Mouse (Mus musculus) midbrain, embryonic 15.5 days (tissue): ENCODE data around the gene Sbf2. TPM values are rescaled to one million over a fixed set of nuclear protein-coding genes. Genes with fewer than 3 reads are reported as not detected.

Source experiments
- ATAC-seq: fragments of 200-750 bp; cut with Nextera tagmentation; replicated peaks from 2 replicates; pipeline ENCODE4 v1.8.0; 2017; ENCODE audit warnings: moderate TSS enrichment
- H3K27ac ChIP-seq: fragments of 300-500 bp; sonication (generic); 2 replicates; pipeline ENCODE4 v1.5.1; 2015; ENCODE audit warnings: mild to moderate bottlenecking, inconsistent platforms
- H3K27me3 ChIP-seq: fragments of 300-500 bp; sonication (generic); replicated peaks from 2 replicates; pipeline ENCODE4 v1.6.1; 2015; ENCODE audit warnings: inconsistent platforms
- H3K36me3 ChIP-seq: fragments of 300-500 bp; sonication (generic); replicated peaks from 2 replicates; pipeline ENCODE4 v1.6.1; 2015; ENCODE audit warnings: inconsistent platforms
- H3K4me1 ChIP-seq: fragments of 300-500 bp; sonication (generic); 2 replicates; pipeline ENCODE4 v1.6.1; 2015; ENCODE audit warnings: inconsistent platforms
- H3K4me2 ChIP-seq: fragments of 300-500 bp; sonication (generic); 2 replicates; pipeline ENCODE4 v1.6.1; 2015; ENCODE audit warnings: inconsistent platforms, mild to moderate bottlenecking, moderate library complexity
- H3K4me3 ChIP-seq: fragments of 300-500 bp; sonication (generic); 2 replicates; pipeline ENCODE4 v1.5.1; 2015; ENCODE audit warnings: mild to moderate bottlenecking, inconsistent platforms
- H3K9ac ChIP-seq: fragments of 300-500 bp; sonication (generic); 2 replicates; pipeline ENCODE4 v1.6.1; 2015; ENCODE audit warnings: mild to moderate bottlenecking, inconsistent platforms
- H3K9me3 ChIP-seq: fragments of 300-500 bp; sonication (generic); 2 replicates; pipeline ENCODE4 v1.6.1; 2016; ENCODE audit warnings: inconsistent platforms
- WGBS: fragments of 180-500 bp; shearing (Covaris S2); methylation state at CpG from one replicate; pipeline ENCODE4 v1.1.7; 2015; ENCODE audit warnings: mixed read lengths; 5-methylcytosine and 5-hydroxymethylcytosine counted together
- polyA plus RNA-seq: library from polyadenylated mRNA; unstranded; fragments of >200 nt; fragmentation: Nextera tagmentation; extraction: Ambion mirVana; gene quantifications from 2 replicates; pipeline ENCODE4 v1.2.1, GENCODE M21; 2015

The Sbf2 gene
- polyA plus RNA-seq, 1 experiment from 2014 or later: 69.6 TPM

DNA sequence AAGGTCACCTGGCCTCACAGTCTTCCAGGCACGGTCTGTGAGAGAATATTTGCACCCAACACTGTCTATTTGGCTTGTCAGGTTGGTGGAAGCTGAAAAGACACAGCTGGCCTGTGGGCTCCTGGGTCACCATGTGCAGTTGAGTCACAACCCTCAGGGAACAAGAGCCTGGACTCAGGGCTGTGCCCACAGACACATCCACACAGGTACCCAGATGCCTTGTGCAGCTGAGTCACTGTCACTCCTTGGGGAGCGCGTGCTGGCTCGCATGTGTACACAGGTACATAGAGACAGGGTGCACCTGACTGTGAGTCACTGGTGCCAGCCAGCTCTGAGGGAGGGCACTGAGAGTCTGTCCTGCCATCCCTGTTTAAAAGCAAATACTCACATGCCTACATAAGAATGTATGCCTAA lies 326.5 kb downstream of the Sbf2 start:
- Histone ChIP-seq H3K4me1 (no peaks in the 10 kb centered on the region), H3K36me3 (no peaks in the 10 kb centered on the region), H3K27ac (no peak overlapping the region), H3K4me3 (no peak overlapping the region), H3K27me3 (no peaks in the 10 kb centered on the region), H3K9ac (no peak overlapping the region), H3K9me3 (no peaks in the 10 kb centered on the region), H3K4me2 (no peak overlapping the region)
- WGBS: 82% methylated on average over 4 of the region's 4 CpGs
- no peak for ATAC-seq

DNA sequence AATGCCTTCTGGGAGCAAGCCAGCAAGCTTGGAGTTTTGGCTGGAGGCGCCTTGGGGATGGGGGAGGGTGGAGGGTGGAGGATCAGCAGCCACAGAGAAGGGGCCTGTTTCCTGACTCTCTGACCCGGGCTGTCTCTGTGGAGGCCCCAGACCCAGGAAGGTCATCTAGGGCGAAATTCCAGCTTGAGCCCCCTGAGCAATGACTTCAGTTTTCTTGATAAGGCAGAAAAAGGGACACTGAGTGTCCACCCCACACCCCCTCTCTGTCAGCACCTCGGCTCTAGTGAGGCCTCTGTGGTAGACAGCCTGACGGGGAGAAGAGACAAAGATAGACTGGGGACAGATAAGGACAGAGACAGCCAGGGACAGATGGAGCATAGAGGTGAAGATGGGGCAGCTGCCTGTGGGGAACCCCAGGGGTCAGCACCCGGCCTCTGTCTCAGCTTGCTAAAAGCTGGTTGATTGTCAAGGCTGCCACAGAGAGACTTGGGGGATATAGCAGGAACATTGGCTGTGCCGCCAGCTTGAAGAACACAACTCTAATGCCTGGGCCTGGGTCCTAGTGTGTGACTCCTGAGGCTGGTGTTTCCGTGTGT lies 327.1 kb downstream of the Sbf2 start:
- no peak overlapping the region for H3K4me2 ChIP-seq
- 70% methylated on average over 8 of the region's 8 CpGs for WGBS
- no peaks in the 10 kb centered on the region for H3K4me1 ChIP-seq
- no peaks in the 10 kb centered on the region for H3K36me3 ChIP-seq
- H3K9ac ChIP-seq: no peak overlapping the region
- H3K27ac ChIP-seq: no peak overlapping the region
- H3K4me3 ChIP-seq: no peak overlapping the region
- no peaks in the 10 kb centered on the region for H3K27me3 ChIP-seq
- ATAC-seq: no peak
- no peaks in the 10 kb centered on the region for H3K9me3 ChIP-seq

DNA sequence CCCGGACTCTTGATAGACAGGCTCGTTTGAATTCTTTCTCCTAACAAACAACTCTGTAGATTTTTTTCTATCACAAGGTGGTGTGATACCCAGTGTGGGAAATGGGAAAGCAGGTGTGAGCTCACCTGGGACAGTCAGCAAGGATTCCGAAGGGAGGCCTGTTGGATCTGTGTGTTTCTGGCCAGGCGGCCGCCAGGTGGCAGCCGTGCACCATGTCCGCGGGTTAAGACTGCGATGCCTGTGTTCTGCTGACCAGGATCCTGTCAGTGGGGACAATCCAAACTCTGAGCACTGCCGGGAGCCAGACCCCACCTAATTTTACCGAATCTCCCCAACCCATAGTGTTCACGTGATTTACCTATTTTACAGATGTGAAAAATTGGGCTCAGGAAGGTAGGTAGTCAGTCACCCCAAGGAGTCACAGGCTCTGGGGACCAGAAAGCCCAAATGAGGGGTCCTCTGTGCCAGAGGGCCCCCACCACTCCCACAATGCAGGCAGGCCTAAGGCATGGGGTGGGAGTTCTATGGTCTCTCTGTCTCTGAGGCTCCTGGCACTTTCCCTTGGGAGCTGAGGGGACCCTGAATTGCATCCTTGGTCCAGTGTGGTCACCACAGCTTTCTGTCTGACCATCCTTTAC lies 327.8 kb downstream of the Sbf2 start:
- no peaks in the 10 kb centered on the region for H3K36me3 ChIP-seq
- no peaks in the 10 kb centered on the region for H3K27me3 ChIP-seq
- H3K4me1 ChIP-seq: no peaks in the 10 kb centered on the region
- WGBS: 8% methylated on average over 12 of the region's 12 CpGs
- H3K27ac ChIP-seq: no peak overlapping the region
- H3K4me2 ChIP-seq: no peak overlapping the region
- H3K4me3 ChIP-seq: no peak overlapping the region
- H3K9ac ChIP-seq: no peak overlapping the region
- no peaks in the 10 kb centered on the region for H3K9me3 ChIP-seq
- ATAC-seq: peak; percentile 88

DNA sequence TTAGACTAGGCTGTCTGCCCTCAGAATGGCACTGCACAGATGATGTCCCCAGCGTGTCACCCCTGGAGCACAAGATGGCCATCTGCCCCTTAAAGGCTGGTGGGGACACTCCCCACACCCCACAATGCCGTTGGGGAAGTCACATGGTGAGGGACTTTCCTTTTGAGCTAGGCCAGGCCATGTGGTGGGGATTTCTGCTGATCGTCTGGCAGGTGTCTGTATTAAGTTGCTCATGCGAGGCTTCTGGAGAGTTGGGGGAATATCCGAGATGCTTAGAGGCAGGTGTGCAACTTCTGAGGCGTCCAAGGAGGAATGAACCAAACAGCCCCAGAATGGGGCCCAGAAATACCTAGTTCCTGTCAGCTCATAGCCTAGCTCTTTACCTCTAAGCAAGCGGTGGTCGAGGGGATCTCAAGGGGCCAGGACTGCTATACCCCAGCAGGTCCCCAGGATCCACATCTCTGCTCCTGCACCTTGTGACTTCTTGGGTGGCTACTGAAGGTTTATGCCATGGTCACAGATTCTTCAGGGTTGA lies 328.5 kb downstream of the Sbf2 start:
- H3K27ac ChIP-seq: no peak overlapping the region
- WGBS: 83% methylated on average over 8 of the region's 8 CpGs
- no peak for ATAC-seq

DNA sequence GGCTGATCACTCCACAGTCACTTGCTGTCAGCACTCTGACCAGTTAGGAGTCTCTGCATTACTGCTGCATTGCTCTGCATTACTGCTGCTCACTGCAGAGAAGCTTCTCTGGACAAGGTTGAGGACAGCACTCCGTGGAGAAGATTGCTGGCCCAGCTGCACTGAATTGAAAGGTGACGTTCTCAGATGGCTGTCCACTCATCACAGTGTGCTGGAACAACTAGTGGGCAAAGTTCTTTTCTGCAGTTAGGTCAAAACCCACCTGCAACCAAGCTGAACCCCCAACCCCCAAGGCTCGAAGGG lies 328.9 kb downstream of the Sbf2 start:
- Histone ChIP-seq H3K4me2 (no peak overlapping the region), H3K27me3 (no peaks in the 10 kb centered on the region), H3K4me3 (no peak overlapping the region), H3K27ac (no peak overlapping the region), H3K9me3 (no peaks in the 10 kb centered on the region), H3K4me1 (no peaks in the 10 kb centered on the region), H3K9ac (no peak overlapping the region), H3K36me3 (no peaks in the 10 kb centered on the region)
- WGBS: 71% methylated on average over 3 of the region's 3 CpGs
- ATAC-seq: no peak

More for the DNA sequence above, 328.5 kb downstream of the Sbf2 start:
- Histone ChIP-seq H3K4me2 (no peak overlapping the region), H3K36me3 (no peaks in the 10 kb centered on the region), H3K9me3 (no peaks in the 10 kb centered on the region), H3K9ac (no peak overlapping the region), H3K27me3 (no peaks in the 10 kb centered on the region), H3K4me3 (no peak overlapping the region), H3K4me1 (no peaks in the 10 kb centered on the region)

DNA sequence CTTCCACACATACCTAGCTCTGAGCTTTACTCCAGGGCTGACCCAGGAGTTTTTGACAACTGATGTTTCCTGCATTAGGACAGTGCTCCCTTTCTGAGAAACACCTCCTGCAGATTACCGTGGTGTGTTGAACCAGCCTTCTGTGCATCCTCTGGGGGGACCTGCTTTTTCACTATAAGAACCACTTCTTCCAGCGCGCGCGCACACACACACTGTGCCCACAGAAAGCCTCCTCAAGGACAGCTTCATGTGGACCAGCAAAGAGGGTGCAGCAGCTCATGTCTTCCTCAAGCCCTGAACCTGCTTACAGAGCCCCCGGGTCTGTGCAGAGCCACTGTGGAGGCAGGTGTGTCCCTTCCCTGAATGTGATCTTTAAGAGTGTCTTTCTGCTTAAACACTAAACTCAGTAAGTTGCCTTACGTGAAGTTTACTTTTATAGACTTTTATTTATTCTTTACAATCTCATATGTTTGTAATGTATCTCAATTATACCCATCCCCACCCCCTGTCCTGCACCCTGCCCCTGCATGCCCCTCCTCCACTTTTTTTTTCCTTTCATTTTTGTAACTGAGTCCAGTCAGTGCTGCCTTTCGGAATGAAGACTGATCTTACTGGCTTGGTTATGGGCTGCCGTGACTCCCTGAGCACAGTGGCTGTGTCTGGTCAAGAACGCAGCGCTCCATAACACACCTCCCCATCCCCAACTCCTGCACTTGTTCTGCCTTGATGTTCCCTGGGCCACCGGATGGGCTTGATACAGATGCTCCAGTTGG lies 329.5 kb downstream of the Sbf2 start:
- Histone ChIP-seq H3K4me2 (no peak overlapping the region), H3K27ac (no peak overlapping the region), H3K4me3 (no peak overlapping the region), H3K4me1 (no peaks in the 10 kb centered on the region), H3K9me3 (no peaks in the 10 kb centered on the region), H3K36me3 (no peaks in the 10 kb centered on the region), H3K27me3 (no peaks in the 10 kb centered on the region), H3K9ac (no peak overlapping the region)
- ATAC-seq: no peak
- 92% methylated on average over 12 of the region's 12 CpGs for WGBS

DNA sequence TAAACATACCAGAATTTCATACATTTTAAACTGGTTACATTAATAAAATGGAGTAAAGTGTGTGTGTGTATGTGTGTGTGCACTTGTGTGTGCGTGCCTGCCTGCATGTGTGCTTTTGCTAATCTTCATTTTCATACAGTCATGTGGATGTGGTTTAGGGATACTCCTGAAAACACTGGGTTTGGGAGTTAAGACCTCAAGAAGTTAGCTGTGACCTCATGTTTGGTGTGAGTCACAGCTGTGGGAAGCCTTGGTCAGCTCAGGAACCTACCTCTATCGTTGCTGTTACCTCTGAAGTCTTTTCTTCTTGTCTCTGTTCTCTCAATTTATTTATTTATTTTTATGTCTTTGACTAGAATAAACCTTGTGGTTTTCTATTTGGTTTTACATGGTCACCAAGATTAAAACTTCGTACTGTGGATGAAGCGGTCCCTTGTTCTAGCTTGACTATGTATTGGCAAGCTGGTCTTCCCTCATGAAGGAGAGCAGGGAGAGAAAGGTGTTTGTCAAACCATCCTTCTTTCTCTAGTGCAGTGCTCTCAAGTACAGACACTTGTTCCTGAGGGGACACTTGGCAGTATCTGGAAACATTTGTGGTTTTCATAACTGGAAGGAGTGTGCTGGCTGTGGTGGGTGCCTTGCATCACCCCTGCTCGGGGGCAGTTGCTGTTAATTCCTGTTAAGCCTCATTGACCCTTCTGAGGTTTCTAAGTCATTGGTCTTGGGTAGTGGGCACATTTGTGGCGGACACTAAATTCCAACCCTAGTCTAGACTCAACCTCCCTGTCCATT lies 331.0 kb downstream of the Sbf2 start:
- WGBS: 93% methylated on average over 6 of the region's 6 CpGs
- no peaks in the 10 kb centered on the region for H3K36me3 ChIP-seq
- no peak for ATAC-seq
- no peaks in the 10 kb centered on the region for H3K27me3 ChIP-seq
- H3K4me2 ChIP-seq: no peak overlapping the region
- no peak overlapping the region for H3K27ac ChIP-seq
- H3K4me1 ChIP-seq: no peaks in the 10 kb centered on the region
- no peaks in the 10 kb centered on the region for H3K9me3 ChIP-seq
- H3K9ac ChIP-seq: no peak overlapping the region
- no peak overlapping the region for H3K4me3 ChIP-seq

DNA sequence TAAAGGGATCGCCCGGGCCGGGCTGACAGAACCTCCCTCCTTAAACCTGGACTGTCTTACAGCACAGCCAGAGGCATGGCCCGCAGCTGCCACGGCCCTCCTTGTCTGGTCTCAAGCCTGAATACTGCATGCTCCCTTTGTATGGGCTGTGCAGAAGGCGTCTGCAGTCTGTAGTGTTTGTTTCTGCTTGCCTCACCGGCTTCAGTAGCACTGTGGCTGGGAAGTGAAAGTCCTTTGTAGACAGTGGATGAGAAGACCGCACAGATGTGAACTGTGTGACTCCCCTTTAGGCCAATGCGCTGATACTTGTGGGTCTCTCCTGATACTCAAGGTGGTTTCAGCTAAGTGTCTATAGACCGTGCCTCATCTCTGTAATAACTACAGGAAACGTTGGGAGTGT lies 331.9 kb downstream of the Sbf2 start:
- no peak overlapping the region for H3K9ac ChIP-seq

DNA sequence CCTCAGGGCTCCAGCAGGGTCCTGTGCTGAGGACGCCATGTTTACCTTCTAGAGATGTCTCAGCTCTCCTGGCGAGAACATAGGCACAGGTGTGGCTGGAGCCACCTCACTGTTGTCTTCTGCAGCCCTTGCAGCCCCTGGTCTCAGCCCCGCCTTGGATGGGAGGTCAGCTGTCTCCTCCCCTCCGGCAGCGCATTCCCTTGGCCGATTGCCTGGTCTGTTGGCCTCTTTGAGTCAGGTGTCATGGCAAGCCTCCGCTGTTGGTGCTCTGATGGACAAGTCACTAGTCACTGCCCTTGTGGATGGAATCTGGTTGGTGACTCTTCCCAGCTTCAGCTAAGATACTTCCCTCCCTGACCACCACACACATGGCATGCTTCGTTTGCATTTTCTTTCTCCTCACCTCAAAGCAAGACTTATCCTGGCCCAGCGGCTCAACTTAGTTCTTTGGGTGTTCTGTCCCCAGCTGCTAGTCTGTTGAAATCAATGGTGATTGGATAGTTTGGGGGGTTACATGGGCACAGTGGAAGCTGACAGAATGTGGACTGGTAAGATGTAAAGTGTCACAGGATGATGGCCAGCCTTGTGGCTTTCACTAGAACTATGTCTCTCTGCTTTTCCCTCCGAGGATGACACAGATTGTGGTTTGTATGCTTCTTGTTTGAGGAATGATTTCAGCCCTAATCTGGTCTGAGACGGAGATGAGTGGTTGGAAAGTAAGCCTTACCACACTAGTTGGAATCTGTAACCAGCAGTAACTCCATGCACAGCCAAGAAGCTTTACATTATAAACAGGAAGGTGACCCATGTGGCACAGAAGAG lies 333.1 kb downstream of the Sbf2 start:
- no peak overlapping the region for H3K27ac ChIP-seq
- H3K9ac ChIP-seq: no peak overlapping the region
- no peak overlapping the region for H3K4me2 ChIP-seq
- no peaks in the 10 kb centered on the region for H3K4me1 ChIP-seq
- WGBS: 91% methylated on average over 11 of the region's 11 CpGs
- no peaks in the 10 kb centered on the region for H3K36me3 ChIP-seq
- no peak for ATAC-seq
- no peaks in the 10 kb centered on the region for H3K9me3 ChIP-seq
- H3K4me3 ChIP-seq: no peak overlapping the region
- no peaks in the 10 kb centered on the region for H3K27me3 ChIP-seq

More for the DNA sequence above, 331.9 kb downstream of the Sbf2 start:
- 81% methylated on average over 11 of the region's 11 CpGs for WGBS
- Histone ChIP-seq H3K36me3 (no peaks in the 10 kb centered on the region), H3K4me3 (no peak overlapping the region), H3K27me3 (no peaks in the 10 kb centered on the region), H3K27ac (no peak overlapping the region), H3K4me2 (no peak overlapping the region), H3K9me3 (no peaks in the 10 kb centered on the region), H3K4me1 (no peaks in the 10 kb centered on the region)
- no peak for ATAC-seq

DNA sequence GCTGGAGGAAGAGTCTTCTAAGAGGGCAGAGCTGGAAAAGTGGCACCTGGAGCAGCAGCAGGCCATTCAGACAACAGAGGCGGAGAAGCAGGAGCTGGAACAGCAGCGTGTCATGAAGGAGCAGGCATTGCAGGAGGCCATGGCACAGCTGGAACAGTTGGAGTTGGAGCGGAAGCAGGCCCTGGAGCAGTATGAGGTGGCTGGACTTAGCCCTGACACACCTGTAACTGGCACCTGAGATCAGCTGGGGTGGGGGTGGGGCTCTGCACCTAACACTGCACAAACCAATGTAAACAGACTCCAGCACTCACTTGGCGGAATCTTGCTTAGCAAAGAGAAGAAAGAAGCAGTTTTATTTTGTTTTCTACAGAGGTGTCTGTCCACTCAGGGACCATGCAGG lies 335.5 kb downstream of the Sbf2 start:
- WGBS: 94% methylated on average over 4 of the region's 4 CpGs
- H3K27me3 ChIP-seq: no peaks in the 10 kb centered on the region
- H3K4me2 ChIP-seq: no peak overlapping the region
- H3K9me3 ChIP-seq: no peaks in the 10 kb centered on the region
- H3K36me3 ChIP-seq: no peaks in the 10 kb centered on the region
- ATAC-seq: no peak
- no peak overlapping the region for H3K27ac ChIP-seq
- H3K4me3 ChIP-seq: no peak overlapping the region
- no peaks in the 10 kb centered on the region for H3K4me1 ChIP-seq
- H3K9ac ChIP-seq: no peak overlapping the region

DNA sequence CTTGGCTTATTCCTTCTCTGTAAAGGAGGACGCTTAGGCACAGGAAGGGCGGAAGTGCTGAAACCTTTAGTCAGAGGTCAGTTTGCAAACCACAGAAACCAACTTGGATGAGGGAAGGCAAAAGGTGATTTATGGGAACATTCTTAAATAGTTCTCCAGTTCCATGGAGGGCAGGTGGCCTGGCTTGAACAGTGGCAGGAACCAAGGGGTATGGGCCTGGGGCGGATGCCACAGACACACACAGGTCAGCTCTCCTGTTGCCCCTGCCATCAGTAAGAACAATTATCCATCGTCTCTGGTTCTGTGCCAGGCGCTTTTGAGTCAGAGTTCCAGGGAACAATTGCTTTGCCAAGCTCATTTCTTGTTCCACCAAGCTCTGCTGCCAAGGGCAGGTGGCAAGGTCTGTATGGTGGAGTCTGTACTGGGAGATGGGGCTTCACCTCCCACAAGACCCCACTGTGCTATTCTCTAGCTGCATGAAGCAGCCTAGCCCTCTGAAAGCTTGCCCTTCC lies 336.9 kb downstream of the Sbf2 start:
- H3K9me3 ChIP-seq: no peaks in the 10 kb centered on the region
- no peak overlapping the region for H3K4me2 ChIP-seq
- H3K27ac ChIP-seq: no peak overlapping the region
- no peaks in the 10 kb centered on the region for H3K27me3 ChIP-seq
- H3K4me3 ChIP-seq: no peak overlapping the region
- ATAC-seq: no peak
- H3K4me1 ChIP-seq: no peaks in the 10 kb centered on the region
- H3K36me3 ChIP-seq: no peaks in the 10 kb centered on the region
- WGBS: 95% methylated on average over 5 of the region's 5 CpGs
- H3K9ac ChIP-seq: no peak overlapping the region
